Mouse (Mus musculus): ENCODE results near the gene Eno1.

Eno1 gene

DNA sequence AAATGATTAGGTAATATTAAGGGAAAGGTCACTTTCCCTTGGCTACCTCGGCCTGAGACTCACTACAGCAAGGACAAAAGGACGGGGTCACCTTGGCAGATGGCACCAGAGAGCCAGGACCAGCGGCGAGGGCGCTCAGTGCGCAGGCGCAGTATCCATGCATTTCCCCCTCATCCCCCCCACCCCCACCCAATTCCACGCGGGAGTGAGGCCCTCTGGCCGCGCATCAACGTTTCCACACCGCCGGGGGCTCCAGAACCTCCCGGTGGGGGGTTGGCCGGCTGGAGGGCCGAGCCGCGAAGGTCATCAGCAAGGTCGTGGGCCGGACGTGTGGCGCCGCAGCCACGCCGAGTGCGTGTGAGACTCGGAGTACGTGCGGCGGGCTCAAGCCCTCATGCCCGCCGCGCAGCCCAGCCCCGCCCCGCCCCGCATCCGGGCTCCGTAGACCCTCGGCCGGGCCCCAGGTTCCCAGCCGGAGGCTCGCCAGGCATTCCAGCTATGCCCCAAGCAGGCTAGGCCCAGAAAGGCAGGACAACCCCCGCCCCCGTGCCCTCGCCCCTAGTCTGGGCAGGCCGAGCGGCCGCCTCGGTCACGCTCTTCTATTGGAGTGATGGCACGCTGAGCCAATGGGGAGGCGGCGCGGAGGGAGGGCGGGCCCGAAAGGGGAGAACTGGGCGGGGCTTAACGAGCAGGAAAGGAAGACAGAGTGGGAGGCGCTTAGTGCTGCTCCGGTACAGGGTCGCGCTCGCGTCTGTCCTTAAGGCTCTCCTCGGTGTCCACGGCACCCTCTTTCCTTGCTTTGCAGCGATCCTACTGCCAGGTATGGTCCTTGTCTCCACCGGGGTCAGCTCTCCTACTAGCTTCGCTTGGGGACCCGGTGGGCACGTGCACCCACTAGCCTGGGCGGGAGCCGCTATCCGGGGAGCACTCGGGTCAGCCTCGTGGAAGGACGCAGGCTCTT lies at the start of gene Eno1:
TSS of gene Eno1 (plus strand) at position 201 of the 961 bp plus-strand sequence.
- peak; percentile 96 for DNase-seq (ENCODE audit: extremely low read depth, insufficient read length, low spot score)

DNA sequence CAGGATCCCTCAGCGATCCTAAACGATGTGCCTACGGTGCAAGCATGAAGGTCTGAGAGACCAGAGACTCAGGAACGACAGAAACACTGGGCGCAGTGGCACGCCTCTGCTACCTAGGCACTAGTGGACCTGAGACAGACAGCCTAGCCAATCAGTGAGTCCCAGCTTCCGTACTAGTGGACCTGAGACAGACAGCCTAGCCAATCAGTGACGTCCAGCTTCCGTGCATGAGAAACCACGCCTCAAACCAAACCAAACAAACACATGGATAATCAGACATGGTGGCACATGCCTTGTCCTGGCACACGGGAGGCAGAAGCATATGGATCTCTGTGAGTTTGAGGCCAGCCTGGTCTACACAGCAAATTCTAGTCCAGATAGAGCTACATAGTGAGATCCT lies 48.3 kb upstream of the Eno1 start:
- DNase-seq (ENCODE audit: extremely low read depth, insufficient read length, low spot score) = no peak

DNA sequence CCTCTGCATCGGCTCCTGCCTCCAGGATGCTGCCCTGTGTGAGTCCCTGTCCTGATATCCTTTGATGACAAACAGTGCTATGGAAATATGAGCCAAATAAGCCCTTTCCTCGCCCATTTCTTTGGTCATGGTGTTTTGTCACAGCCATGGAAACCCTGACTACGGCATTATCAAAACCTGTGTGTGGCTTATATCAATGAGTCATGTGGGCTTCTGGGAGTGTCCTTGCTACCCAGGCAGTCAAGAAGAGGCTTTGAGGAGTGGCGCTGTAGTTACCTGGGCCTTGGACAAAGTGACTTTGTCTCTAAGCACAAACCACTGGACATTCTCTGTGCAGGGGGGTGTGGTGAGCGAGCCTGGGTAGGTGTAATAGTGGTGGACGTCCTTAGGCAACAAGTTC lies 44.3 kb upstream of the Eno1 start:
- DNase-seq (ENCODE audit: extremely low read depth, insufficient read length, low spot score) = no peak

DNA sequence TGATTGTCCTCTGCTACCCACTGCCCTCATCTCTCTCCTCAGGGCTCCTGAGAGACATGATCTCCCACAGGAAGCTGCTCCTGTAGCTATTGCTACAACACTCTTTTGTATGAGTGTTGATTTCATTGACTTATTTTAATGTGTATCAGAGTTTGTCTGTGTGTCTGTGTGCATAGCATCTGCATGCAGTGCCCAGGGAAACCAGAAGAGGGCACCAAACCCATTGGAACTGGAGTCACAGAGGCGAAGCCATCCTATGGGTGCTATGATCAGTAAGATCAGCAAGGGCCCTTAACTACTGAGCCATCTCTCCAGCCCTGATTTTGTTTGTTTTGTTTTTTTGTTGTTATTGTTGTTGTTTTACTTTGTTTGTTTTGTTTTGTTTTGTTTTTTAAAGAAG lies 42.6 kb upstream of the Eno1 start:
- no peak for DNase-seq (ENCODE audit: extremely low read depth, insufficient read length, low spot score)

DNA sequence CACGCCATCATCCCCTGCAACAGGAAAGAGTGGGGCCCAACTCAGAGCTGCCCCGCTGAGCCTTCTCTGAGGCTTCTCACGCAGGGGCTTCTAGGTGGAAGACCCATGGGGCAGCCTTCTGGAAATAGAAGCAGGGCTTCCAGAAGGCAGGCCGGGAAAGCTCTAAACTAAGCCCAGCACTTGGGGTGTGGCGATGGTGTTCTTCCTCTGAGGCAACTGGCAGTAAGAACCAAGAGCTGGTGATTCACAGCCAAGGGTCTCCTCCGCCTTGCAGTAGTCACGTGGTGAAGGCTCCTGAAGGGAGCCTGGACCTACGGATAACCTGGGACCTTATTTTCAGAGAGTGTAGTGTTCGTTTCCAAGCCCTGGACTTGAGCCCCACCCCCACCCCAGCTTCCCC lies 38.3 kb upstream of the Eno1 start:
- DNase-seq (ENCODE audit: extremely low read depth, insufficient read length, low spot score) = no peak

DNA sequence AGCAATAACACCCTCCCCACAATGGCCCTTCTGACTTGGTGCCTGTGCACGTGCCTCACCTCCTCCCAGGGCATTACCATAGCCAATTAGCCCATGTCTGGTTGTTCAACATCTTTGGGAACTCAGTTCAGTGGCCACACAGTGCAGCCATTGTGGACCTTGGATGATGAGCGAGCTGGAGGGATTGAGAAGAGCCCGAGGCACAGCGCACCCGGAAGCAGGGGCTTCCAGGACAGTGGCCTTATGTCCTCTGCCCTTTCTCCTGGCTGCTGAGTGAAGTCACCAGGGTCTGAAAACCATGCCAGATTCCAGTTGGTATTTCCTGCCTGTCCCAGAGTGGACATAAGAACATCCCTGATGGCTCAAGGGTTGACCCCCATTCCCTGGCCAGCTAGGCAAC lies 35.3 kb upstream of the Eno1 start, which contains the start of gene Car6:
TSS of gene Car6 (minus strand) at position 101 of the 400 bp plus-strand sequence.
- DNase-seq (ENCODE audit: extremely low read depth, insufficient read length, low spot score) = no peak

DNA sequence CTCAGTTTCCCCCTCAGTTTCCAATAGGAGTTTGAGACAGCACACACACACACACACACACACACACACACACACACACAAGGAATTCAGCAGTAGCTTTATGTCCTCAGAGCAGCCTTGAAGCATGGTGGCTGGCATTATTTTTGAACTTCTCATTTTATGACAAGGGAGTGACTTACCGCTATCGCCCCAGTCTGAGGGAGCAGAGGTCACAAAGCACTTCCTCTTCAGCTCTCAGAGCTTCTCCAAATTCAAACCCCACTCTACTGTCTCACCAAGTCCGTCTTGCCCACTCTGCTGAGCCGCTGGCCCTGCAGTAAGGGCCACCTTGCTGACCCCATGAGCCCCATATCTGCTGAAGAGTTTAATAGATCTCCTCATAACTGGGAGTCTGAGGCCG lies 33.8 kb upstream of the Eno1 start:
- no peak for DNase-seq (ENCODE audit: extremely low read depth, insufficient read length, low spot score)

DNA sequence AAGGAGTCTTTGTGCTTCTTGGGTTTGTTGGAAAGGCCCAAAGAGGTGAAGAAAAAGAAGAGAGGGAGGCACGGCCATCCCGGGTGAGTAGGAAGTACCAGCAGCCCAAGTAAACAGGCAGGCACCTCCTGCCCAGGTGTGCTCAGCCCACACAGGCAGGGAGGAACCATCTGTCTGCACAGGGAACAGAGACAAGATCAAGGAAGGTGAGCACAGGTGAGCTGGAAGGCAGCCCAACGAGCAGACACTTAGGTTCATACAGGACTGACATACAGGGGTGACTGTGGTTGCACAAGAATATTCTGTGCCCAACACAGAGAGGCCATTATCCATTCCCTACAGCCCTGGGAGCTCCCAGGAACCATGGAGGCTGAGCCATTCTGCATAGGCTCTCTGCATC lies 31.6 kb upstream of the Eno1 start:
- DNase-seq (ENCODE audit: extremely low read depth, insufficient read length, low spot score) = no peak

DNA sequence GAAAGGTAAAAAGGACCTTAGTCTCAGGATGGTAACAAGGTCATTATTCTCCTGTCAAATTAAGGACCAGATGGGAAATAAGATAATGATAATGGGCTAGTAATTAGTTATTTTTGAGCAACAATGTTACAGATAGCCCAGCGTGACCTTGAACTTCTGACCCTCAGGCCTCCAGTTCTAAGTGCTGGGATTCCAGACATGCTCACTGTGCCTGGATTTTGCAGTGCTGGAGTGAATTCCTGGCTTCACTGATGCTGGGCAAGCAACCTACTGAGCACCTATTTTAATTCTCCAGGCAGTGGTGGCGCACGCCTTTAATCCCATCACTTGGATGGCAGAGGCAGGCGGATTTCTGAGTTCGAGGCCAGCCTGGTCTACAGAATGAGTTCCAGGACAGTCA lies 26.8 kb upstream of the Eno1 start:
- DNase-seq (ENCODE audit: extremely low read depth, insufficient read length, low spot score) = no peak

DNA sequence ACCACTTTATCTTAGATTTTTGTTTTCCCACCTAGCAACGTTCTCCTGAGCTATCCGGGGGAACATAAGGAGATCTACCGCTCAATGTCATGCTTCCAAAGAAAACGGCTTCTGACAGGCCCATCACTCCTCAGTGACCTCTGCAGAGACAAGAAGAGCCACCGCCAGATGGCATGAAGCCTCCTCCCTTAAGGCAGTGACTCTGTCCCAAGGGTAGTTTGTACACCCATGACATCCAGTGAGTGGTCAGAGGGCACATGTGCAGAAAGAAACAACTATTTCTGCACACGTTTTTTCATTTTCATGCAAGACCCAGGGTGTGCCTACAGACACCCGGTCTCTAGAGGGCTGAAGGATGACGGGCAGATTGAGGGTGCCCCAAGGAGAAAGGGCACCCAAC lies 26.2 kb upstream of the Eno1 start:
- no peak for DNase-seq (ENCODE audit: extremely low read depth, insufficient read length, low spot score)

DNA sequence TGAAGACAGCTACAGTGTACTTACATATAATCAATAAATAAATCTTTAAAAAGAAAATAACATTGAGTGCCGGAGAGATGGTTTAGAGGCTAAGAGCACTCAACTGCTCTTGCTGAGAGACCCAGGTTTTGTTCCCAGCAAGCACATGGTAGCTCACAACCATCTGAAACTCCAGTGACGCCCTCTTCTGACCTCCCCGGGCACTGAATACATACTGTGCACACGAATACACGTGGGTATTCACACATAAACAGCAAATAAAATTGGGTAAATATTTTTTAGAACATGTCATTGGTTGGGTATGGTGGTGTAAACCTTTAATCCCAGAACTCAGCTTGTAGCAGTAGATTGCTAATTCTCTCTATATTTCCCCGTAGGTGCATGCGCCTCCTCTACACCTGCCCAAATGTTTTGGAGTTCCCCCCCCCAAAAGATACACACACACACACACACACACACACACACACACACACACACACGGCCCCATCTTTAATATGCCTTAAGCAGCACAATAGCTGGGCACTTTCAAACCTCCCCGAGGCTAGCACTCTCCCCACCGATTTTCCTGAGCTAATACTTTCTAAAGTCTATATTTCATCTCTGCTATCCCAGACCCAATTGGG lies 24.5 kb upstream of the Eno1 start:
- no peak for DNase-seq (ENCODE audit: extremely low read depth, insufficient read length, low spot score)

DNA sequence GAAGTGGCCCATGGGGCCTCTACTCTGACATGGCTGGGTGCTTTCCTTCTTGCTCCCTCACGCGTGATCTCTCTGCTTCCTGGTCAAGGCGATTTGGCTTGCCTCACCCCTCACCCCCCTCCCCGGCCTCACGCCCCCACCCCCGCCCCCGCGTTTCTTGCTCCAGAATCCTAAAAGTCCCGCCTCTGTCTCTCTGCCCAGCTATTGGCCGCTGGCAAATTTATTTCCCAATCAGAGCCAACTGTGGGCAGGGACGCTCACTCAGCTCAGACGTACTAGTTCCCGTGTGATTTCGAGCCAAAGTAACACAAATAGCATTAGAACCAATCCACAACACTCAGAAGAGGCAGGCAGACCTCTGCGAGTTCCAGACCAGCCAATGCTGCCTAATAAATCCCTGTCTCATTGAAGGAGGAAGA lies 24.0 kb upstream of the Eno1 start:
- no peak for DNase-seq (ENCODE audit: extremely low read depth, insufficient read length, low spot score)

DNA sequence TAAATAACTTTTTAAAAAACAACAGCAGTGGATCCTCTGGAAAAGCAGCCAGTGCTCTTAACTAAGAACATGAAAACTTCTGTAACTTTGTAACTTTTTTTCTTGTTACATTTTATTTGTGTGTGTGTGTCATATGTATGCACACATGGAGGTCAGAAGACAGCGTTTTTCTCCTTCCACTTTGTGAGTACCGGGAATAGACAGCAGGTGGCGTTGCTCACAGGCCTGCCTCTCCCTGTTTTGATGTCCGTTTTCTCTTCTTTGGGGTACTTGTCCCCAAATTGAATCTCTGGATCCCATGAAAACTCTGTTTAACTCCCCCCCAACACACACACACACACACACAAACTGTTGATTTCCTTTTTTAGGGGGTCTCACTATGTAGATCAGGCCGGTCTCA lies 22.6 kb upstream of the Eno1 start:
- no peak for DNase-seq (ENCODE audit: extremely low read depth, insufficient read length, low spot score)

DNA sequence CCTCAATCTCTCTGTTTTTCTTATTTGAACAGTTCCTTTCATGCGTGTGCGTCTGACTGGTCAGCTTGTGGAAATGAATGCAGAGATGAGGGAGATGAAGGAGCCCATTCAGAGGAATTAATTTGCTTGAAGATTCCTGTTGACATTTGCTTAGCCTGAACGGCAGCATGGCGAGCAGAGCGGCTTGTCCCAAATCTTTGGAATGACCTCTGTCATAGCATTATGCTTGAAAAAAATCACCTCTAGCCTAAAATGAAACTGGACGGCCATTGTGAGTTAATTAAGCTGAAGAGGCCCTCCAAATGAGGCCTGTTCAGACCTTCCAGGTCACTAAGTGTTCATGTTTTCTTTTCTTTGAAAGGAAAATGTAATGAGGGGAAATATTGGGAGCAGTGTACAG lies 20.1 kb upstream of the Eno1 start:
- no peak for DNase-seq (ENCODE audit: extremely low read depth, insufficient read length, low spot score)

DNA sequence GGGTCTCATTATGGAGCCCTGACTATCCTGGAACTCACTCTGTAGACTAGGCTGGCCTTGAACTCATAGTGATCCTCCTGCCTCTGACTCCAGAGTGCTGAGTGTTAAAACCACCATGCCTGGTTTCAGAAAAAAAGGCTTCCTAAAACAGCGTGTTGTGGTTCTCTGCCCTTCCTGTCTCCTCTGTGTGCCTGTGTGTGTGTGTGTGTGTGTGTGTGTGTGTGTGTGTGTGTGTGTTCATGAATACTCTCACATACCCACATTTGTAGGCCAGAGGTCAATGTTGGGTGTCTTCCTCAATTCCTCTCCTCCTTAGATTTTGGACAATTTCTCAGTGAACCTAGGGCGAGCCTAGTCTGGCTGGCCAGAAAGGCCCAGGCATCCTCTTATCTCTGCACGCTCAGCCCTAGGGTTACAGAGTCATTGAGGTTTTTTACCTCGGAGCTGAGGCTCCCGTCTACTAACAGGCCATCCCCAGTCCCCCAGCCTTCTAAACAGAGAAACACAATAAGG lies 19.4 kb upstream of the Eno1 start:
- DNase-seq (ENCODE audit: extremely low read depth, insufficient read length, low spot score) = no peak

DNA sequence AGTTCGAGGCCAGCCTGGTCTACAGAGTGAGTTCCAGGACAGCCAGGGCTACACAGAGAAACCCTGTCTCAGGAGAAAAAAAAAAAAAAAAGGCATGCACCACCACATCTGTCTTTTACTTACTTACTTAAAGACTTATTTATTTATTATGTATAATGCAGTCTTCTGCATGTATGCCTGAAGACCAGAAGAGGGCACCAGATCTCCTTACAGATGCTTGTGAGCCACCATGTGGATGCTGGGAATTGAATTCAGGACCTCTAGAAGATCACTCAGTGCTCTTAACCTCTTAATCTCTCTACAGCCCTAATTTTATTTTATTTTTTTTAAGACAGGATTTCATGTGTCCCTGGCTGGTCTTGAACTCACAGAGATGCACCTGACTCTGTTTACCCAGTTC lies 18.6 kb upstream of the Eno1 start:
- DNase-seq (ENCODE audit: extremely low read depth, insufficient read length, low spot score) = no peak

DNA sequence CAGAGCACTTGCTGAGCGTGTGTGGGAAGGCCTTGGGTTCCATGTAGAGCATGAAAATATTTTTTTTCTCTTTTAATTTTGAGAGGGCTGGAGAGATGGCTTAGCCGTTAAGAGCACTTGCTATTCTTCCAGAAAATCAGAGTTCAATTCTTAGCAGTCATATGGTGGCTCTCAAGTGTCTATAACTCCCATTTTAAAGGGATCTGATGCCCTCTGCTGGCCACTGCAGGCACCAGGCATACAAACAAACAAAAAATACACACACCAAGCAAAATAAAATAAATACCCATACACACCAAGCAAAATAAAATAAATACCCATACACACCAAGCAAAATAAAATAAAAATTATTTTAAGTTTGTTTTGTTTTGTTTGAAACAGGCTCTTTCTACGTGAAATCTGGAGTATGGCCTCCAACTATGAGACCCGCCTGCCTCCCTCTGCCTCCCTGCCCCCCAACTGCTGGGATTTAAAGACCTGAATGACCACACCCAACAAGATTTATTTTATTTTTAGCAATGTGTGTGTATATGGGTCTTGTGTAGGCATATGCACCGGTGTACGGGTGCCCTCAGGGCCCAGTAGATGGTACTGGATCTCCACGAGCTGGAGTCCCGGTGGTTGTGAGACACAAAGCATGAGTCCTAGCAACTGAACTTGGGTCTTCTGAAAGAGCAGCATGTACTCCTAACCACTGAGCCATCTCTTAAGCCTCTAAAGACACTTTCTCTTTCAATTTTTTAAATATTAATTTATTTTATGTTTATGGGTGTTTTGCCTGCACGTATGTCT lies 16.8 kb upstream of the Eno1 start:
- DNase-seq (ENCODE audit: extremely low read depth, insufficient read length, low spot score) = no peak

DNA sequence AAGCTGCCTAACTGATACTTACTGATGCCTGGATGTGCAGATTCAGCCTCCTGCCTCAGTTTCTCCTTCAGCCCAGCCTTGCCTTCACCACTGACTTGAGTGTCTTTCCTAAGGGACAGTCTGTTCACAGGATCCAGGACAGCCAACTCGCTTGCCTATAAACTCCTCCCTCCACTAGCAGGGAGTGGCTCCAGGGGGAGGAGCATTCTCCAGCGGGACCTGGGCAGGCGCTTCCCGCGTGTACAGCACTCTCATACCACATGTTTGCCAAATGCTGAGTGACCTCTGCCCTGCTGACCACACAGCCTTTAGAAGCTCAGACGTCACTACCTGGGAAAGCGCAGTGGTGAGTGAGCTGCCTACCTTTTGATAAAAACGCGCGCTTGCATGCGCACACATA lies 15.9 kb upstream of the Eno1 start:
- DNase-seq (ENCODE audit: extremely low read depth, insufficient read length, low spot score) = peak; percentile 47

DNA sequence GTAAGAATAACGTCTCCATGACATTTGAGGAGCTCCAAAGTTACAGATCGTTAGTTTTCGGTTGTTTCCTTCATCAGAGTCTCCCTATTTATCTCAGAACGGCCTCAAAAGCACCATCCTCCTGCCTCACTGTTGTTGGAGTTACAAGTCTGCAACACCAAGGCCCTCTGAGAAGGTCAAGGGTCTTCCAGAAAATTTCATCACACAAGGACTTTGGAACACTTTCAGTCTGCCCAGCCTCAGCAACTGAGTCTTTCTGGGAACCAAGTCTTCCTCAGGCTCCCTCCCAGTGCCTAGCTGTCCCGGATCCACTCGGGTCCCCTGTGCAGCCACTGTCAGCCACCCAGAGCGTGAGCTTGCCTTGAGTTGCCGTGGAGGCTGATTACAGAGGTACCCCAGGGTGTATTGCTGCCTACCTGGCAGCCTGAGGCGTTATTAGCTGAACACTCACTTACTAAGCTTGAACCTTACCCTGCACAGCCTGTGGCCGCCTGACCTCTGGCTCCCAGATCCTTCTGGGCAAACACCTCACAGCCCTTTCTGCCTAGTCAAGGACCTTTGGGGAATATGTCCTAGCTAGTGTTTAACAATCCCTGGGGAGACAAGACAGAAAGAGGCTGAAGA lies 15.4 kb upstream of the Eno1 start:
- DNase-seq (ENCODE audit: extremely low read depth, insufficient read length, low spot score) = no peak

DNA sequence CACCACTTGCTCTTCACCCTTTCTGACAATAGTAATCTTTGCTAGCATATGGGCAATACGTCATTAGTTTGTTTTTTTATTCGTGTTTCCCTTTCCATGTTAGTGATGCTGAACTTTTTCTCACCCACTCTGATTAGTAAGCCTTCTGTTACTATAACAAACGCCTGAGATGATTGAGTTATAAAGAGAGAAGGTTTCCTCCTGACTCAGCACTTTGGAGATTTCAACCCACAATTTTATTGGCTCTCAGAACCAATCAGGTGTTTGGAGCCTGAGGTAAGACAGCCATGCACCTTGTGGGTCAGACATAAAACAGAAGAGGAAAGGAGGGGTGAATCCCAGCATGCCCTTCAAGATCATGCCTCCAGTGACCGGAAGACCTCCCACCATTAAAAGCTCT lies 12.7 kb upstream of the Eno1 start:
- DNase-seq (ENCODE audit: extremely low read depth, insufficient read length, low spot score) = no peak

DNA sequence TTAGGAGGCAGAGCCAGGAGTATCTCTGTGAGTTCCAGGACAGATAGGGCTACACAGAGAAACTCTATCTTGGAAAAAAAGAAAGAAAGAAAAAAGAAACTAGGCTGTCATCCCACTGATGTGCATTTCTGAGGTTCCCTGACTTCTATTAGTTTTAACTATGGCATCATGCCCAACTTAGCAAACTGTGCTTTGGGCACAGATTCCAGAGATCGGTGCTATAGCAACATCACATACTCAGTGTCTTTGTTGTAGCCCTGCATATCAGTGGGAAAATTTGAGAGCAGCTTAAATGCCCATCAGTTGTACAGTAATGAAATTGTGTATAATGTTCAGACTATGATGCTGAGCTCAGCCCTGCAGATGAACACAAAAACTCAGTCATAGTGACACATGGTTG lies 10.8 kb upstream of the Eno1 start:
- DNase-seq (ENCODE audit: extremely low read depth, insufficient read length, low spot score) = no peak
